Mouse (Mus musculus) CH12.LX (cell line): Measurements from ENCODE around the gene Ezh1. TPM values are rescaled to one million over a fixed set of nuclear protein-coding genes. Genes with fewer than 3 reads are reported as not detected.

Experiments
- DNase-seq: peaks from one replicate; pipeline ENCODE4 v3.0.0-alpha.2; 2013; ENCODE audit errors: extremely low read depth
- H3K27ac ChIP-seq: 2 replicates; pipeline ENCODE4 v1.5.1; 2012; ENCODE audit warnings: low read depth, mild to moderate bottlenecking, control low read depth, moderate library complexity; ENCODE audit not compliant: insufficient read depth
- H3K27me3 ChIP-seq: replicated peaks from 2 replicates; pipeline ENCODE3; 2012; ENCODE audit warnings: inconsistent platforms
- H3K36me3 ChIP-seq, 2 experiments: replicated peaks in 1 of 2; 2 replicates each; pipeline versions ENCODE3 to v1.6.1; 2012; ENCODE audit warnings: inconsistent platforms in 1 of 2, low read length in 1 of 2, mild to moderate bottlenecking in 1 of 2, mixed read lengths in 1 of 2, moderate library complexity in 1 of 2; ENCODE audit not compliant: control insufficient read depth in 1 of 2, insufficient read depth in 1 of 2
- H3K4me1 ChIP-seq, 2 experiments: 2 replicates each; pipeline ENCODE4 v1.6.1; 2012; ENCODE audit warnings: inconsistent platforms in 1 of 2, moderate library complexity in 1 of 2; ENCODE audit not compliant: insufficient read depth in 2 of 2, control insufficient read depth in 1 of 2
- H3K4me2 ChIP-seq: 2 replicates; pipeline ENCODE4 v1.6.1; 2012; ENCODE audit warnings: low read depth, mild to moderate bottlenecking, control low read depth; ENCODE audit not compliant: poor library complexity, insufficient read depth, severe bottlenecking
- H3K4me3 ChIP-seq, 3 experiments: fragments of 150-350 bp in 1 of 3; sonication (generic) in 1 of 3; replicated peaks in 1 of 3; 2 replicates each; pipeline versions ENCODE3 to v1.5.1; 2011 to 2012; ENCODE audit warnings: low read depth in 2 of 3, low read length in 2 of 3, mild to moderate bottlenecking in 2 of 3, moderate library complexity in 2 of 3, control low read depth in 1 of 3, improper control_type of control experiment in 1 of 3, inconsistent platforms in 1 of 3, mixed read lengths in 1 of 3; ENCODE audit not compliant: poor library complexity in 1 of 3
- H3K79me2 ChIP-seq: replicated peaks from 2 replicates; pipeline ENCODE4 v1.6.1; 2012; ENCODE audit warnings: mild to moderate bottlenecking, moderate library complexity; ENCODE audit not compliant: control insufficient read depth, poor library complexity, insufficient read depth, severe bottlenecking; ENCODE audit errors: extremely low read depth
- H3K9ac ChIP-seq: 2 replicates; pipeline ENCODE4 v1.6.1; 2012; ENCODE audit warnings: low read depth, mild to moderate bottlenecking, control low read depth, moderate library complexity; ENCODE audit not compliant: insufficient read depth
- H3K9me3 ChIP-seq: replicated peaks from 2 replicates; pipeline ENCODE3; 2012; ENCODE audit warnings: low read length, inconsistent platforms, mixed read lengths
- BHLHE40 ChIP-seq: IDR thresholded peaks from 2 replicates; pipeline ENCODE4 v1.6.1; 2011; ENCODE audit warnings: mild to moderate bottlenecking, low read depth, low read length, improper control_type of control experiment
- CHD1 ChIP-seq: IDR thresholded peaks from 2 replicates; pipeline ENCODE4 v1.6.1; 2012; ENCODE audit warnings: low read depth, low read length, improper control_type of control experiment, inconsistent platforms
- CTCF ChIP-seq, 2 experiments: IDR thresholded peaks in 1 of 2; conservative IDR thresholded peaks in 1 of 2; 2 replicates each; pipeline ENCODE4 v1.5.1; 2011 to 2012; ENCODE audit warnings: low read depth in 2 of 2, low read length in 2 of 2, improper control_type of control experiment in 1 of 2, inconsistent platforms in 1 of 2, mild to moderate bottlenecking in 1 of 2, moderate library complexity in 1 of 2
- E2F4 ChIP-seq: IDR thresholded peaks from 2 replicates; pipeline ENCODE4 v1.6.1; 2011; ENCODE audit warnings: low read depth, low read length, improper control_type of control experiment; ENCODE audit not compliant: insufficient replicate concordance
- EP300 ChIP-seq: IDR thresholded peaks from 2 replicates; pipeline ENCODE4 v1.6.1; 2011; ENCODE audit warnings: low read length, improper control_type of control experiment
- HCFC1 ChIP-seq: IDR thresholded peaks from 2 replicates; pipeline ENCODE4 v1.6.1; 2012; ENCODE audit warnings: low read depth, mild to moderate bottlenecking, inconsistent platforms, low read length, improper control_type of control experiment
- IRF4 ChIP-seq: IDR thresholded peaks from 2 replicates; pipeline ENCODE4 v1.6.1; 2014; ENCODE audit warnings: low read depth, mild to moderate bottlenecking, inconsistent platforms, low read length, improper control_type of control experiment
- JUN ChIP-seq: IDR thresholded peaks from 2 replicates; pipeline ENCODE4 v1.6.1; 2011; ENCODE audit warnings: low read depth, mild to moderate bottlenecking, low read length, improper control_type of control experiment, moderate library complexity; ENCODE audit not compliant: insufficient read depth
- JUND ChIP-seq: conservative IDR thresholded peaks from 2 replicates; pipeline ENCODE4 v1.6.1; 2011; ENCODE audit warnings: low read depth, low read length, improper control_type of control experiment
- MAZ ChIP-seq: IDR thresholded peaks from 2 replicates; pipeline ENCODE4 v1.6.1; 2012; ENCODE audit warnings: low read depth, mild to moderate bottlenecking, inconsistent platforms, low read length, improper control_type of control experiment, moderate library complexity
- MEF2A ChIP-seq: IDR thresholded peaks from 2 replicates; pipeline ENCODE4 v1.6.1; 2014; ENCODE audit warnings: low read depth, mild to moderate bottlenecking, inconsistent platforms, low read length, improper control_type of control experiment, borderline replicate concordance
- NELFE ChIP-seq: IDR thresholded peaks from 2 replicates; pipeline ENCODE4 v1.6.1; 2011; ENCODE audit warnings: low read depth, low read length, improper control_type of control experiment
- POLR2A ChIP-seq: IDR thresholded peaks from 2 replicates; pipeline ENCODE4 v1.6.1; 2011; ENCODE audit warnings: low read depth, mild to moderate bottlenecking, improper control_type of control experiment, low read length
- POLR2AphosphoS2 ChIP-seq: IDR thresholded peaks from 2 replicates; pipeline ENCODE4 v1.6.1; 2011; ENCODE audit warnings: low read depth, low read length, improper control_type of control experiment
- TCF12 ChIP-seq: IDR thresholded peaks from 2 replicates; pipeline ENCODE4 v1.6.1; 2014; ENCODE audit warnings: low read depth, mild to moderate bottlenecking, inconsistent platforms, low read length, improper control_type of control experiment
- USF1 ChIP-seq: IDR thresholded peaks from 2 replicates; pipeline ENCODE4 v1.6.1; 2014; ENCODE audit warnings: low read depth, mild to moderate bottlenecking, inconsistent platforms, low read length, improper control_type of control experiment
- ZMIZ1 ChIP-seq: IDR thresholded peaks from 2 replicates; pipeline ENCODE4 v1.6.1; 2012; ENCODE audit warnings: low read depth, mild to moderate bottlenecking, inconsistent platforms, low read length, improper control_type of control experiment
- ZNF384 ChIP-seq: IDR thresholded peaks from 2 replicates; pipeline ENCODE4 v1.6.1; 2012; ENCODE audit warnings: low read depth, low read length, improper control_type of control experiment, inconsistent platforms
- dilution Hi-C: fragments of 300-500 bp; cut with MboI; formaldehyde crosslinking; loops from 2 replicates; pipeline ENCODE4 v1.14.3; 2020; ENCODE audit warnings: low sequenced_read_pairs; ENCODE audit not compliant: extremely low pct_unique_long_range_greater_than_20kb, extremely low pct_ligation_motif_present
- in situ Hi-C: fragments of 300-500 bp; cut with MboI; formaldehyde crosslinking; loops from 3 replicates; pipeline ENCODE4 v1.14.3; 2019; ENCODE audit warnings: low sequenced_read_pairs, low pct_ligation_motif_present, low pct_unique_long_range_greater_than_20kb, mixed read lengths
- polyA plus RNA-seq: library from polyadenylated mRNA; unstranded; fragments of >175 nt; gene quantifications from 2 replicates; pipeline ENCODE4 v1.2.1, GENCODE M21; 2012; ENCODE audit warnings: low read depth; ENCODE audit not compliant: insufficient read length
- total RNA-seq, 2 experiments: library from RNA; depleted of rRNA; stranded (reverse); fragments of 300-350 nt in 1 of 2; fragments of >200 nt in 1 of 2; gene quantifications; 2 replicates each; pipeline ENCODE4 v1.2.3; 2012 to 2014

The Ezh1 gene
- total and polyA plus RNA-seq, 3 experiments: 8.7 to 15.3 (median 12.1) TPM

GRCm38 (mm10) chr11:101253613-101254389, 27.5 kb upstream of the Ezh1 start, which contains the start of gene Vps25 (continued):
- no peak; the same call in 1 of the 2 replicates for TF ChIP-seq USF1

GRCm38 (mm10) chr11:101252941-101253340, 26.7 kb upstream of the Ezh1 start:
- Histone ChIP-seq H3K27me3 (peaks cover 13% of the 10 kb centered on the region), H3K9ac (peak overlapping the region; percentile 77), H3K9me3 (no peaks in the 10 kb centered on the region), H3K4me2 (peak overlapping the region; percentile 99), H3K4me1 (peaks cover 0 to 23% of the 10 kb centered on the region in 2 experiments; a peak in 2 of 4 replicates), H3K4me3 (peak overlapping the region; percentile 80 to 95 (median 95)), H3K27ac (peak overlapping the region; percentile 46; the same call in 1 of the 2 replicates), H3K36me3 (peaks cover 11 to 21% of the 10 kb centered on the region in 2 experiments), H3K79me2 (peaks cover 12% of the 10 kb centered on the region)
- TF ChIP-seq CTCF (conservative IDR thresholded peaks at IDR 0.05 in 1 of 2, IDR thresholded peaks at IDR 0.05 in 1 of 2; ENCODE audit: low read depth in 2 of 2, low read length in 2 of 2) (no peak), POLR2AphosphoS2 (no peak), MEF2A (0 out of 2 replicates have a peak, but pooled peaks have one; percentile 9), EP300 (peak; percentile 80), JUN (peak; percentile 49; the same call in 1 of the 2 replicates), BHLHE40 (peak; percentile 23; the same call in 1 of the 2 replicates), NELFE (no peak), JUND (peak; percentile 78; the same call in 1 of the 2 replicates), IRF4 (peak; percentile 92)
- dilution Hi-C loops: no loop called here
- in situ Hi-C loops: loop anchor here (5.0 kb wide), 1 partner anchor 36 kb away; no protein-coding TSS in a partner anchor
- DNase-seq: peak; percentile 64

- H3K4me2 ChIP-seq: no peak overlapping the region
- no peak for TF ChIP-seq CTCF (conservative IDR thresholded peaks at IDR 0.05 in 1 of 2, IDR thresholded peaks at IDR 0.05 in 1 of 2; ENCODE audit: low read depth in 2 of 2, low read length in 2 of 2)
- TF ChIP-seq ZNF384: no peak
- no peak for TF ChIP-seq TCF12
- TF ChIP-seq E2F4: no peak
- TF ChIP-seq MEF2A: no peak
- no peak for TF ChIP-seq HCFC1
- TF ChIP-seq USF1: no peak
- TF ChIP-seq CHD1: no peak
- TF ChIP-seq ZMIZ1: no peak
- no peak for TF ChIP-seq POLR2A
- TF ChIP-seq MAZ: no peak
- no peak for TF ChIP-seq EP300
- TF ChIP-seq, all 38 proteins: peak for 0
- no peak overlapping the region for H3K27ac ChIP-seq
- DNase-seq: no peak
- no peak overlapping the region for H3K9ac ChIP-seq
- no peaks in the 10 kb centered on the region for H3K9me3 ChIP-seq
- H3K27me3 ChIP-seq: peaks cover 32% of the 10 kb centered on the region
- peaks cover 5 to 25% of the 10 kb centered on the region in 2 experiments for H3K4me1 ChIP-seq
- H3K36me3 ChIP-seq: peaks cover 3% of the 10 kb centered on the region in 2 experiments
- peaks cover 12% of the 10 kb centered on the region for H3K79me2 ChIP-seq
- H3K4me3 ChIP-seq: no peak overlapping the region
- in situ Hi-C loops (loop anchor here (5.0 kb wide), 1 partner anchor 34 kb away; no protein-coding TSS in a partner anchor), dilution Hi-C loops (no loop called here)
These were observed 24.8 kb upstream of the Ezh1 start for GRCm38 (mm10) chr11:101251031-101251430.
